Mouse (Mus musculus): Measurements from ENCODE around the gene Sp8.

- no peak for TF ChIP-seq CTCF (IDR thresholded peaks at IDR 0.05; ENCODE audit: low read depth)
- no peak for TF ChIP-seq EP300 (IDR thresholded peaks at IDR 0.05; ENCODE audit: low read depth)
Measured at GRCm38 (mm10) chr12:118872673-118873072, 26.5 kb downstream of the Sp8 start.
